Mouse (Mus musculus) liver, postnatal 0 days (tissue): ENCODE measurements around the gene Sox8. TPM values are rescaled to one million over a fixed set of nuclear protein-coding genes. Genes with fewer than 3 reads are reported as not detected.

Experiments
- ATAC-seq: fragments of 200-750 bp; cut with Nextera tagmentation; 2 replicates; pipeline ENCODE4 v1.8.0; 2017; ENCODE audit warnings: mild to moderate bottlenecking, moderate library complexity
- DNase-seq: peaks from one replicate; pipeline ENCODE4 v3.0.0-alpha.2; 2016
- H3K27ac ChIP-seq: fragments of 300-500 bp; sonication (generic); 2 replicates; pipeline ENCODE4 v1.5.1; 2014; ENCODE audit warnings: antibody characterized with exemption, moderate library complexity, mild to moderate bottlenecking, low read depth
- H3K27me3 ChIP-seq: fragments of 300-500 bp; sonication (generic); 2 replicates; pipeline ENCODE4 v1.6.1; 2014; ENCODE audit warnings: low read length, control low read depth, mixed read lengths; ENCODE audit not compliant: insufficient read depth
- H3K36me3 ChIP-seq: fragments of 300-500 bp; sonication (generic); replicated peaks from 2 replicates; pipeline ENCODE4 v1.6.1; 2014; ENCODE audit warnings: mild to moderate bottlenecking, control low read depth, low read length, moderate library complexity, mixed read lengths; ENCODE audit not compliant: insufficient read depth
- H3K4me1 ChIP-seq: fragments of 300-500 bp; sonication (generic); 2 replicates; pipeline ENCODE4 v1.6.1; 2014; ENCODE audit warnings: antibody characterized with exemption, mild to moderate bottlenecking, control low read depth; ENCODE audit not compliant: insufficient read depth
- H3K4me2 ChIP-seq: fragments of 300-500 bp; sonication (generic); 2 replicates; pipeline ENCODE4 v1.6.1; 2014; ENCODE audit warnings: low read depth, mild to moderate bottlenecking, low read length, moderate library complexity, mixed read lengths
- H3K4me3 ChIP-seq: fragments of 300-500 bp; sonication (generic); 2 replicates; pipeline ENCODE4 v1.5.1; 2014; ENCODE audit warnings: low read depth, low read length
- H3K9ac ChIP-seq: fragments of 300-500 bp; sonication (generic); replicated peaks from 2 replicates; pipeline ENCODE4 v1.6.1; 2014; ENCODE audit warnings: mild to moderate bottlenecking, moderate library complexity
- H3K9me3 ChIP-seq: fragments of 300-500 bp; sonication (generic); 2 replicates; pipeline ENCODE4 v1.6.1; 2016; ENCODE audit warnings: mild to moderate bottlenecking, control low read depth, low read length, mixed read lengths
- CTCF ChIP-seq: sonication (generic); IDR thresholded peaks from 2 replicates; pipeline ENCODE4 v1.5.1; 2016; ENCODE audit warnings: antibody characterized with exemption, low read depth
- EP300 ChIP-seq: IDR thresholded peaks from 2 replicates; pipeline ENCODE4 v1.6.1; 2016; ENCODE audit warnings: antibody characterized with exemption, low read depth, mild to moderate bottlenecking
- WGBS: fragments of 180-500 bp; shearing (Covaris S2); extraction: QIAGEN DNeasy Blood & Tissue Kit; methylation state at CpG from one replicate; pipeline ENCODE4 v1.1.7; 2014; ENCODE audit not compliant: insufficient replicate concordance; 5-methylcytosine and 5-hydroxymethylcytosine counted together
- polyA plus RNA-seq: library from polyadenylated mRNA; unstranded; fragments of >200 nt; fragmentation: Nextera tagmentation; extraction: Ambion mirVana; gene quantifications from 2 replicates; pipeline ENCODE4 v1.2.1, GENCODE M21; 2015

The Sox8 gene
- polyA plus RNA-seq, 1 experiment from 2014 or later, result not detected

DNA sequence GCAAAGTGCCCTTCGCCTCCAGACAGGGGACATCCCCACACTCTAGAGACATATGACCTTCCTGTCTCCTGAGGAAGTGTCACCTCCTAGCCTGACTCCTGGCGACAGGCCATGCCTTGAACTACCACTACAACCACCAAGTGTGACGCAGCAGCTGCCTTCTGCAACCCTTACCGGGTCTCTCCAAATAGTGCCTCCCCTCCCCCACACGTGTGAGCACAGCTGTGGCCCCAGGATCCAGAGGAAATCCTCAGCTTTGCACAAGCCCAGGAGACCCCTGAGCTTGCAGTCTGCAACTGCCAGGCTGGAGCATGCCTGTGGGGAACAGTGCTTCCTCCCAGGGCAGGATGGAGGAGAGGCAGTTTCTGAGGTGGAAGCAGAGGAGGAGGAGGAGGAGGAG, 54.2 kb downstream of the Sox8 start:
- H3K27me3 ChIP-seq, result no peaks in the 10 kb centered on the region
- no peak overlapping the region for H3K9ac ChIP-seq
- H3K4me2 ChIP-seq, result no peak overlapping the region
- no peak overlapping the region for H3K27ac ChIP-seq
- no peak for TF ChIP-seq CTCF
- TF ChIP-seq EP300, result no peak
- no peaks in the 10 kb centered on the region for H3K36me3 ChIP-seq
- H3K4me3 ChIP-seq, result no peak overlapping the region
- ATAC-seq (no peak), DNase-seq (no peak)
- WGBS, result 21% methylated on average over 5 of the region's 5 CpGs
- no peaks in the 10 kb centered on the region for H3K9me3 ChIP-seq
- H3K4me1 ChIP-seq, result no peaks in the 10 kb centered on the region

Other genes with a start within 250 kb of the Sox8 start
- gene Tpsab1, start 225.1 kb downstream of the Sox8 start, polyA plus RNA-seq, result 0.06 TPM in 1 of 2 replicates, not detected in the other
- gene Tpsb2, start 204.4 kb downstream of the Sox8 start, polyA plus RNA-seq, result 0.75 and 1.6 TPM in 2 replicates
- gene Tpsg1, start 201.4 kb downstream of the Sox8 start, polyA plus RNA-seq, result 0.21 TPM in 1 of 2 replicates, not detected in the other
- 0.15 and 0.17 TPM in 2 replicates for gene Cacna1h, start 136.9 kb downstream of the Sox8 start, polyA plus RNA-seq
- gene Tekt4, start 116.1 kb downstream of the Sox8 start, polyA plus RNA-seq, result 0.07 and 0.15 TPM in 2 replicates
- not detected in 2 replicates for gene Sstr5, start 73.4 kb downstream of the Sox8 start, polyA plus RNA-seq
- gene Lmf1, start 8.4 kb upstream of the Sox8 start, polyA plus RNA-seq, result 11.9 and 12.5 TPM in 2 replicates
- gene Gng13, start 146.5 kb upstream of the Sox8 start, polyA plus RNA-seq, result 0.39 TPM in 1 of 2 replicates, not detected in the other
- 7.4 TPM in 2 replicates for gene Chtf18, start 156.7 kb upstream of the Sox8 start, polyA plus RNA-seq
- gene Rpusd1, start 157.0 kb upstream of the Sox8 start, polyA plus RNA-seq, result 3.8 and 3.9 TPM in 2 replicates
- gene Mslnl, start 165.4 kb upstream of the Sox8 start, polyA plus RNA-seq, result not detected in 2 replicates
- 12.3 and 14.7 TPM in 2 replicates for gene Msln, start 183.7 kb upstream of the Sox8 start, polyA plus RNA-seq
- gene Narfl, start 203.1 kb upstream of the Sox8 start, polyA plus RNA-seq, result 12.8 and 15.3 TPM in 2 replicates
- gene Haghl, start 215.0 kb upstream of the Sox8 start, polyA plus RNA-seq, result 8.3 and 9.4 TPM in 2 replicates
- gene Ccdc78, start 215.9 kb upstream of the Sox8 start, polyA plus RNA-seq, result not detected in 2 replicates
- gene Fam173a, start 222.2 kb upstream of the Sox8 start, polyA plus RNA-seq, result 51.5 and 51.6 TPM in 2 replicates
- gene AC134908.4, start 225.0 kb upstream of the Sox8 start, polyA plus RNA-seq, result not detected in 2 replicates
- 11.9 TPM in 2 replicates for gene Metrn, start 226.4 kb upstream of the Sox8 start, polyA plus RNA-seq
- 0.05 TPM in 1 of 2 replicates, not detected in the other for gene Fbxl16, start 238.4 kb upstream of the Sox8 start, polyA plus RNA-seq